Mouse (Mus musculus) lung, embryonic 14.5 days (tissue): ENCODE data around the gene Nfasc. TPM values are rescaled to one million over a fixed set of nuclear protein-coding genes. Genes with fewer than 3 reads are reported as not detected.

ENCODE experiments used
- ATAC-seq: fragments of 200-750 bp; cut with Nextera tagmentation; 2 replicates; pipeline ENCODE4 v1.8.0; 2017; ENCODE audit warnings: mild to moderate bottlenecking, moderate TSS enrichment, moderate library complexity; ENCODE audit not compliant: insufficient read depth
- DNase-seq: peaks from one replicate; pipeline ENCODE4 v3.0.0-alpha.2; 2015
- H3K27ac ChIP-seq: fragments of 300-500 bp; sonication (generic); 2 replicates; pipeline ENCODE4 v1.5.1; 2014; ENCODE audit warnings: low read depth, mild to moderate bottlenecking, moderate library complexity
- H3K27me3 ChIP-seq: fragments of 300-500 bp; sonication (generic); 2 replicates; pipeline ENCODE4 v1.6.1; 2014; ENCODE audit warnings: low read length, control low read depth; ENCODE audit not compliant: insufficient read depth
- H3K36me3 ChIP-seq: fragments of 300-500 bp; sonication (generic); 2 replicates; pipeline ENCODE4 v1.6.1; 2014; ENCODE audit warnings: control low read depth; ENCODE audit not compliant: insufficient read depth
- H3K4me1 ChIP-seq: fragments of 300-500 bp; sonication (generic); 2 replicates; pipeline ENCODE4 v1.6.1; 2014; ENCODE audit warnings: antibody characterized with exemption, control low read depth; ENCODE audit not compliant: insufficient read depth
- H3K4me2 ChIP-seq: fragments of 300-500 bp; sonication (generic); 2 replicates; pipeline ENCODE4 v1.6.1; 2014; ENCODE audit warnings: mild to moderate bottlenecking
- H3K4me3 ChIP-seq: fragments of 300-500 bp; sonication (generic); 2 replicates; pipeline ENCODE4 v1.5.1; 2014; ENCODE audit warnings: low read depth, low read length
- H3K9ac ChIP-seq: fragments of 300-500 bp; sonication (generic); 2 replicates; pipeline ENCODE4 v1.6.1; 2014
- H3K9me3 ChIP-seq: fragments of 300-500 bp; sonication (generic); 2 replicates; pipeline ENCODE4 v1.6.1; 2016; ENCODE audit warnings: low read depth, low read length, control low read depth
- CTCF ChIP-seq: IDR thresholded peaks from 2 replicates; pipeline ENCODE4 v1.5.1; 2016; ENCODE audit warnings: antibody characterized with exemption, low read depth
- whole genome bisulfite sequencing: fragments of 180-500 bp; shearing (Covaris S2); extraction: QIAGEN DNeasy Blood & Tissue Kit; methylation state at CpG from one replicate; pipeline ENCODE4 v1.1.7; 2014; 5-methylcytosine and 5-hydroxymethylcytosine counted together
- polyA plus RNA-seq: library from polyadenylated mRNA; unstranded; fragments of >200 nt; fragmentation: Nextera tagmentation; extraction: Ambion mirVana; gene quantifications from 2 replicates; pipeline ENCODE4 v1.2.1, GENCODE M21; 2014

Nfasc gene
- polyA plus RNA-seq, 1 experiment from 2014 or later, result 0.57 TPM

DNA sequence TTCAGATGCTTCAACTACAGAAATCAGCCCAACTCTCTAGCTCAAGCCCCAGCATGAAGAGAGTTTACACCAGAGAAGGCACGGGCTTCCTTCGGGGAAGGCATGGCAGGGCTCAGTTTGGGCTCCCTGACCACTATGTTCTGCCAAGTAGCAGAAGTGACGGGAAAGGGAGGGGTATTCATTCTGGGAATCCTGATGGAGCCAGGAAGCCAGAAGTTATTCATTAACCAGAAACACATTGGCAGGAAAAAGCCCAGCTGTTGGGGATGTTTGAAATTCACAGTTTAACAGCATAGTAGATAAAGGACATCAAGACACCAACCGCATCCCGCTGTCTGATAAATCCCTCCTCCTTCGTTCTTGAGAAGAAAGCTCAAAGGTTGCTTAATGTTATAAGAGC lies 93.6 kb downstream of the Nfasc start:
- Histone ChIP-seq H3K9ac (no peak overlapping the region), H3K9me3 (no peaks in the 10 kb centered on the region), H3K27ac (no peak overlapping the region), H3K36me3 (no peaks in the 10 kb centered on the region), H3K4me2 (no peak overlapping the region), H3K4me1 (no peaks in the 10 kb centered on the region), H3K4me3 (no peak overlapping the region), H3K27me3 (no peaks in the 10 kb centered on the region)
- DNase-seq (peak; percentile 27), ATAC-seq (no peak)
- 42% methylated on average over 6 of the region's 6 CpGs for WGBS
- TF ChIP-seq CTCF, result no peak

DNA sequence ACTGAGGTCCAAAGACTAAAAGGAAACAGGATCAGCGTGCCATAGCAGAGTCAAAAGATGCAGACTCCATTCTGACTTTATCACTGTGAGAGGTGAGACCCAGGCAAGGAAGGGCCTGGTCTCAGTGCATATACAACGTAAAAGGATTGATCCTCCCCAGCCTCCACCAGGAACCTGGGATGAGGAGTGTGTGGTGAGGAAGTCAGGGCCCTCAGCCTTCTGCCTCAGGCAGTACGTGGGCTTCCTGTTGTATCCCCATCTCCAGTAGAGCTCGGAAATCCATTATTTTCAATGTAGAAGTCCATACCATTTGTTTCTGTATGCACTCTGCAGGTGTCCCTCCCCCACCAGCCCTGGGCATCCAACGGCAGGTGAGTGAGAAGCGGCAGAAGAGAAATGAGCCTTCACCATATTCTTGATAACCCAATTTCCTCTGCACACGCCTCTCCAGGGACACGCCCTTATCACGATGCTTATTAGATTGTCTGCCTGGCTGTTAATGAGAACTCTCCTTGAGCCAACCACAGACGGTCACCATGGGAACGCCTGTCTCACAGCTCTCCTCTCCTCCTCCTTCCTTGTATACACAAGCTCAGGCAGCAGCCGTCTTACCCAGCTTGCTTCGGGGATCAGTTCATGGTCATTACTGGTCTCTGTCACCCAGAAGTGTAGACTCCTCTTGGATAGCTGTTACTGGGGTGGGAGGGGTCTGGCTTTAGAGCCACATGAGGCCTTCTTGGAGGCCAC lies 100.4 kb downstream of the Nfasc start:
- H3K4me3 ChIP-seq, result no peak overlapping the region
- H3K4me1 ChIP-seq, result no peaks in the 10 kb centered on the region
- no peak overlapping the region for H3K4me2 ChIP-seq
- no peaks in the 10 kb centered on the region for H3K27me3 ChIP-seq
- H3K27ac ChIP-seq, result no peak overlapping the region
- no peaks in the 10 kb centered on the region for H3K9me3 ChIP-seq
- no peak overlapping the region for H3K9ac ChIP-seq
- peak; percentile 19 for DNase-seq
- TF ChIP-seq CTCF, result no peak
- no peaks in the 10 kb centered on the region for H3K36me3 ChIP-seq
- 35% methylated on average over 13 of the region's 13 CpGs for WGBS
- no peak for ATAC-seq

DNA sequence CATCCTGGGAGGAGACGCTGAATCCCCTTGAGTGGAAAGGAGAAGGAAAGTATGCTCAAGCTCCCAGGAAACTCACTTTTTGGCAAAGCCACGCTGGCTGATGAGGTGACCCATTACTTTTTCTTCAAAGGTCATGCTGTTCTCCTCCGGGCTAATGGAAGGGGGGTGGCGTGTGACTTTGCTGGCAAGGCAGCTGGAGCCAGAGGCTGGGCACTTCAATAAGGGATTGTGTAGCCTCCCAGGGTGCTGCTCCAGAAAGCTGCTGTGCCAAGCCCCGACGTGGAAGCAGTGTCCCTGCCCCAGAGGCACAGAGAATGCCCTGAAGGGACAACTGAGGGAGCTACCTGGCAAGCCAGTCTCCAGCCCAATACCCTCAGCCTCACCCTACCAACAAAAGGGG lies 101.3 kb downstream of the Nfasc start:
- Histone ChIP-seq H3K27ac (no peak overlapping the region), H3K36me3 (no peaks in the 10 kb centered on the region), H3K4me1 (no peaks in the 10 kb centered on the region), H3K9ac (no peak overlapping the region), H3K4me2 (no peak overlapping the region), H3K9me3 (no peaks in the 10 kb centered on the region), H3K4me3 (no peak overlapping the region), H3K27me3 (no peaks in the 10 kb centered on the region)
- DNase-seq (no peak), ATAC-seq (no peak)
- 65% methylated on average over 6 of the region's 6 CpGs for WGBS
- no peak for TF ChIP-seq CTCF

DNA sequence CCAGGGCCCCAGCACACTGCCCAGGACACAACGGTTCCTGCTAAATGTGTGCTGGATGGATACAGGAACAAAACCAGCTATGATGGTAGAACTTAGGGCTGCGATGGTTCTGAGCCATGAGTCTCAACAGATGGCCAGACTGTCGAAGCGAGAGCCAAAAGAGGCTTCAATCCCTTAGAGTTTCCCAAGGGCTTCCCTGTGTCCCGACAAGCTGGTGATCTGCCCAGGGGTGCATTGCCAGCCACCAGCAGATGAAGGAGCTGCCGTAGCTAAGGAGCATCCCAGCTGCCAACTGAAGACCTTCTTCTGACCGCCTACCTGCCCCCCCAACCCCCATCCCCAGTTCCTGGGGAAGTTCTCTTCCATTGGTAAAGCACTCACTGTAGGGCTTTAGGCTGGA lies 104.3 kb downstream of the Nfasc start:
- Histone ChIP-seq H3K9ac (no peak overlapping the region), H3K4me2 (no peak overlapping the region), H3K4me3 (no peak overlapping the region), H3K27me3 (no peaks in the 10 kb centered on the region), H3K27ac (no peak overlapping the region), H3K36me3 (no peaks in the 10 kb centered on the region), H3K9me3 (no peaks in the 10 kb centered on the region), H3K4me1 (no peaks in the 10 kb centered on the region)
- ATAC-seq (no peak), DNase-seq (no peak)
- 84% methylated on average over 7 of the region's 7 CpGs for WGBS
- TF ChIP-seq CTCF, result no peak

DNA sequence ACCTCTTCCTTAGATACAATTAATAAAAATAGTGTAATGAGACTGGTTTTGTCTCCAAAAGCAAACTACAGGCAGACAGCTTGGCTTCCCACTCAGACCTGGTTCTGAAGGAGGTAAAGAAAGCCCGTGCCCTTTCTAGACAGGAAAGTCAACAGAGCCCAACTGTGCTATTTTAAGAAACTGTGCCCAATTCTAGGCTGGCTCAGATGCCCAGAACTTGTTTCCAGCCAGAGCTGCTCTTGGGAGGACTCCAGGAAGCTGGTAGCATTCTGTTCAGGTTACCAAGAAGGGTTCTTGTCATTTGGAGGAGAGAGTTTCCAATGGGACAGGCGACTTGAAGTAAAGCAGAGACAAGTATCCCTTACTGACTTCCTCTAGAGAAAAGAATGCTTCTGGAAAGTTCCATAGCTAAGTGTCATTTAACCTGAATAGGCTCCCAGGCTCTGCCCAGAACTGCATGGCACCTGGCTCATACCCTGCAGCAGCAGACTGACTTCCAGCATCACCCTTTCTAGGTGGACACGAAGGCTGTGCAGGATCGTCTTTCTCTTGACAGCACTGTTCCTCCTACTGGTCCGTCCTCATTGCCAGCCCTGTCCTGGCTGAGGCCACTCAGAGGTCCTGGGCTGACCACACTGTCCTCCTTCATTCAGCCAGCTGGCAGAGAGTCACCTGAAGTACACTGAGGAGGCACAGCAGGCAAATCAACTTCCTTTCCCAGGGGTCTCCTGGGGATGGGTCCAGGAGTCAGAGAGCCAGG lies 111.8 kb downstream of the Nfasc start:
- Histone ChIP-seq H3K4me2 (no peak overlapping the region), H3K27me3 (no peaks in the 10 kb centered on the region), H3K4me3 (no peak overlapping the region), H3K4me1 (no peaks in the 10 kb centered on the region), H3K9ac (no peak overlapping the region), H3K27ac (no peak overlapping the region), H3K36me3 (no peaks in the 10 kb centered on the region), H3K9me3 (no peaks in the 10 kb centered on the region)
- 65% methylated on average over 5 of the region's 5 CpGs for WGBS
- no peak for TF ChIP-seq CTCF
- DNase-seq, result peak; percentile 6
- ATAC-seq, result no peak

DNA sequence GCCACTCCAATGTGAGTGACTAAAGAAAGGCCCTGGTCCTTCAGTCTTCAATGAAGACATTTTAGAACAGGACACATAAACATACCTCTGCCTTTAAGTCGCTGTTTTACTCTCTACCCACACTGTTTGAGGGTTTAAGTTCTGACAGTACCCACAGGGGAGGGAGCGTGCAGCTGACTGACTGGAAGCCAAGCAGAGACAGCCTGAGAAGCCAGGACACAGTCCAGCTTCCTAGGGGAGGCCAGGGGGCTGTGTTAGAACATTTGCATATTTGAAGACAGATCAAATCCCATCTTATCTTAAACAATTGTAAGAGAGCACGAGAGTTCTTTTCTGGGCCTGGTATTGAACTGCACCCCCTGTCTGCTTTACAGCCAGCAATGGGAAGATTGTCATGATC lies 113.0 kb downstream of the Nfasc start:
- Histone ChIP-seq H3K4me1 (no peaks in the 10 kb centered on the region), H3K9me3 (no peaks in the 10 kb centered on the region), H3K36me3 (no peaks in the 10 kb centered on the region)

DNA sequence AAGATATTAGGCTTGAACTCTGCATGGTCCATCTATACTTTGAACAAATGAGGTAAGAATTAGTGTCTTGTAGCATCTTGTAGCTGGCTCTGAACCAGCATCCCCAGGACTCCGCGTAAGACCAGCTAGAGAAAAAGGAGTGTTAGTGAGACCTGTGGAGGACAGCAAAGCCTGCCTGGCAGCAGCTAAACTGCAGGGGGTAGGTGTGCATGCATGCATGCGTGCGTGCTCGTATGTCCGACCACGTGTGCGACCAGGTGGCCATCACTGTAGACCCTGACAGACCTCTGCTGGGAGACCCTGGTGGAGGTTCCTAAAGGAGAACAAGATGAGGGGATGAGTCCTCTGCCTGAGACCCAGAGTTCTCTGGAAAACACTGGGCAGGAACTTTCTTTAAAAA lies 113.4 kb downstream of the Nfasc start:
- H3K4me1 ChIP-seq, result no peaks in the 10 kb centered on the region
- H3K4me2 ChIP-seq, result no peak overlapping the region
- no peak for ATAC-seq
- H3K4me3 ChIP-seq, result no peak overlapping the region
- no peak overlapping the region for H3K9ac ChIP-seq
- no peak for DNase-seq
- H3K9me3 ChIP-seq, result no peaks in the 10 kb centered on the region
- TF ChIP-seq CTCF, result no peak
- H3K27ac ChIP-seq, result no peak overlapping the region
- WGBS, result 88% methylated on average over 8 of the region's 8 CpGs
- no peaks in the 10 kb centered on the region for H3K27me3 ChIP-seq
- H3K36me3 ChIP-seq, result no peaks in the 10 kb centered on the region

More for the DNA sequence above, 113.0 kb downstream of the Nfasc start:
- no peak for TF ChIP-seq CTCF
- DNase-seq, result no peak
- no peak overlapping the region for H3K9ac ChIP-seq
- H3K27me3 ChIP-seq, result no peaks in the 10 kb centered on the region
- no peak overlapping the region for H3K27ac ChIP-seq
- no peak for ATAC-seq
- WGBS, result 43% methylated on average over 3 of the region's 3 CpGs
- no peak overlapping the region for H3K4me2 ChIP-seq
- no peak overlapping the region for H3K4me3 ChIP-seq
